Mouse (Mus musculus) right cerebral cortex, postnatal 36 days (tissue): Measurements from ENCODE around the gene Ddx52.

ENCODE experiments used
- DNase-seq, 2 experiments: peaks; one replicate each; pipeline ENCODE4 v3.0.0; 2022; ENCODE audit warnings: low spot score in 2 of 2, mixed read lengths in 1 of 2

Gene Ddx52

DNA sequence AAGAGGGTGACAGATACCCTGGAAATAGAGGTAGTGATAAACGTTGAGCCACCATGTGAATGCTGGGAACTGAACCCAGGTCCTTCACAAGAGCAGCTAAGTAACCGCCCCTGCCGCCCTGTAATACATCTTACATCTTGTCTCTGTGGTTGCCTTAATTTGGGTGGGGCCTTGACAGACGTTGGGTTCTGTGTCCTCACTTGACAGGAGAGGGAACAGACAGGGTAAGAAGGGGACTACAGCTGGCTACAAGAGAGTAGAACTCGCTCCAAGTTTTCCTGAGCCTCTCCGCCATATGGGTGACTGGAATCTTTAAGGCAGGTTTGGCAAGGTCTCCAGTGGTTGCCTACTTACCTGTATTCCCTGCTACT lies 26.3 kb downstream of the Ddx52 start:
- no peak for DNase-seq

- no peak for DNase-seq
Observed at GRCm38 (mm10) chr11:83969040-83969439, 27.2 kb downstream of the Ddx52 start.

- DNase-seq, result no peak
Observed at GRCm38 (mm10) chr11:83974561-83975346, 32.9 kb downstream of the Ddx52 start.

GRCm38 (mm10) chr11:83975488-83975887 lies 33.6 kb downstream of the Ddx52 start:
- no peak for DNase-seq

DNA sequence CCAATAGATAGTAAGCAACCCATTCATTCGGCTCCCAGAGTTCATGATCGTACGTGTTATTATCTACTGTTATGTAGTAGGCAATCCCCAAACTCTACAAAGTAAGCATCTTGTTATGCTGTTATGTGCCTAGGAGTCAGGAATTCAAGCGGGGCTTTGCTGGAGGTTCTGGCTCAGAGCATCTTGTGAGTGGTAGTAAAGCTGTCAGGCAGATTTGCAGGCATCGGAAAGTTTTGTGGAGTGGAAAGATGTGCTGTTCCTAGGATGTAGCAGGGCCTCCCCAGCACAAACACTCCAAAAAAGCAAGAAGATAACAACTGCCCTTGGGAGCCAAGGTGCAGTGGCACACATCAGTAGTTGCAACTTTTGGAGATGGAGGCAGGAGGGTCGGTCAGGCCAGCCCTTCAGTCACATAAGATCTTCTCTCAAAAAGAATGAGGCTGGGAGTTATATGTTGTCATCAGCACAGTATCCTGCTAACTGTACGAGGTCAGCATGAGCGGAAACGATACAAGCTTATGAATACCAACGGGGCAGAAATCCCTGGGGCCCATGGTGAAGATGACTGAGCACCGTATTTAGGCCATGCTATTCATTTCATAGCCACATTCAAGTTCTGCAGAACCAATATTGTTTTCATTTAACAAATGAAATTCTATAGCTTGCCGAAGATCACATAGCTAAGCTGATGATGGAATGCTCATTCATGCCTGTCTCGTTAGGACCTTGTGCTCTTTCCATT lies 34.5 kb downstream of the Ddx52 start:
- no peak for DNase-seq

- DNase-seq, result no peak
Observed at GRCm38 (mm10) chr11:83977810-83978209, 35.9 kb downstream of the Ddx52 start.

DNA sequence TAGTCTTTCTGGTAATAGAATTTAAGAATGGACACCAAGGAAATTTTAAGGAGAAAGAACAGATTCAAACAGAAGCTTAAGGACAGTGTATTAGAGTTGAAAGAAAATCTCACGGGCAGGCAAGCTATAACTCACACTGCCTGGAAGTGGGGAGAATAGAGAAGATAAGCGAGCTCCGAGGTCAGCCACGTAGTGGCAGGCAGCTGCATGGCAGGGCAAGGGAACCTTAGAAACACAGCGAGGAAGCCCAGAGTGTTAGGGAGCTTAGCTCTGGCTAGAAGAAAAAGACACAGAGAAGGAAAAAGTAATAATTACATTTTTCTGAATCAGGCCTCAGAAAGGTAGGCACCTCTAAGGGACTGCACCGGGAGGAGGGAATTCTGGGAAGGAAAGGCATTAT lies 38.1 kb downstream of the Ddx52 start:
- DNase-seq, result no peak

- no peak for DNase-seq
Observed at GRCm38 (mm10) chr11:83981338-83981737, 39.5 kb downstream of the Ddx52 start.

GRCm38 (mm10) chr11:83991701-83992100 lies 49.8 kb downstream of the Ddx52 start:
- no peak for DNase-seq

- no peak for DNase-seq
Observed at GRCm38 (mm10) chr11:83993428-83993827, 51.6 kb downstream of the Ddx52 start.

GRCm38 (mm10) chr11:83994481-83994880 lies 52.6 kb downstream of the Ddx52 start:
- DNase-seq, result no peak

DNA sequence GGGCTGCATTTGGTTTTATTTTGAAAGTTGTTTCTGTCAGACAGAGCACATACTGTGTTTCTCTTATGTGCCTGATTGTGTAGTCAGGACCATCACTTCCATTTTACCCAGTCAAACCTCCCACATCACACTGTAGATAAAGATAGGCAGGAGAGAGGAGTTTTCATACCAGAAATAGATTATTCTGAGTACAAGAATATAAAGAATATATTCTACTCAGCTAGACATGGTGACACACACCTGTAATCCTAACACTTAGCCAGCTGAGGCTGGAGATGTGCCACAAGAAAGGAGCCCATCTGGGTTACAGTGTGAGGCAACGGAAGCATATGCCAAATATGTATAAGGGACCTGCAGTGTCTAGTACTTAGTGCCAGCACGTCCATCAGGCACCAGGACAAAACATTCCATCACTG lies 53.7 kb downstream of the Ddx52 start:
- peak; percentile 33 to 56 for DNase-seq

DNA sequence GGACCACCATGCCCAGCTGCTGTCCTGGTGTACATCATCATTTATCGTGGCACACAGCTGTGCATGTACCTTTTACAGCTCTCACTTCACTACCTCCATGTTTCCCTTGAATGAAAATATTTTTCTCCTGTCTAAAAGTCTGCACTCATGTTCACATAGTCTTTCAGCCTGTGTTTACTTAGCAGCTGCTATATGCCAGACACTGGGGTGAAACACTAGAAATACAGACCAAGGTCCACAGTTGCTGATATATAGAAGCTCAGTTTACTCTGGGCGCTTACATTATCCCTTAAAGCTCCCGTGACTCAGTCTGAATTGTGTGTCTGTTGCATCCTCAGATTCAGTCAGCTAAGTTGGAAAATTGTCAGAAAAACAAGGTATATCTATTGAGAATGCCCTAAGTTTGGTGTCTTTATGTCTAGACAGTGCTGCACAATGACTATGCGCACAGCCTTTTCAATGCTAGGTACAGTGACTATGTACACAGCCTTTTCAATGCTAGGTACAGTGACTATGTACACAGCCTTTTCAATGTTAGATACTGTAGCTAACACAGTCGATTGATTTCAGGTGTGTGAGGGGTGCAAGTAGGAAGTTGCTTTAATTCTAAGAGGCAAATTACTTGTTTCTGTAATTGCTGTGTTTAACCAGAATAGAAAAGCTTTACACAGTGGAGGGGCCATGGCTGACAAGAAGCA lies 55.5 kb downstream of the Ddx52 start:
- no peak for DNase-seq

DNA sequence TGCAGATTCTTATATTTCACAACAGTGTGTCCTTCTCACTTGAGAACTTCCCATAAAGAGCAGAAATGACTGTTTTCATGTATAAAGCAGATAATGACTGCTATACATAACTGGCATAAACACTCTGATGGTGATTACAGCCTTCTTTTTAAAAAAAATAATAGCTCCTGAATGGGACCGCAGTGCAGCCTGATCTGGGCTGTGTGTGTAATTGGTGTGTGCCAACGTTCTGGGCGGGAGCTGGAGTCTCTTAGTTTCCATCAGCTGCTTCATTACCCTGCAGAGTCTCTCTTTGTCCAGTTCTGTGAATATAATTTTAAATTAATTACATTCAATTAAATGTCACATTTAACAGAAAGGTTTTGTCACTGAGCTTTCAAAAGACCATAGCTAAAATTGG lies 57.1 kb downstream of the Ddx52 start:
- DNase-seq, result no peak

- no peak for DNase-seq
Observed at GRCm38 (mm10) chr11:83999411-83999915, 57.6 kb downstream of the Ddx52 start.

DNA sequence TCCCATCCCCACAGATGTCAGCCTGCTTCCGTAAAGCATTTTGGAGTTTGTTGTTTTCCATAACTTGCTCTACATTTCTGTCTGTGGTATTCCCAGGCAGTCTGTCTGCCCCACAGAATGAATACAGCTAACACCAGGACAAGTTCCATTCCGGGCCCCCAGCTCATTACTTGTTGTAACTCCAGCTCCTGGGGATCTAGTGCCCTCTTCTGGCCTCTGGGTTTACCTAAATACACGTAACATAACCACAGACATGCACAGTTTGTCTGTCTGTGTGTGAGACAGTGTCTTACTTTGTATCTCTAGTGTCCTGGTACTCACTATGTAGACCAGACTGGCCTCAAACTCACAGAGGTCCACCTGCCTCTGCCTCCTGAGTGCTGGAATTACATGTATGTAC lies 59.4 kb downstream of the Ddx52 start:
- no peak for DNase-seq

DNA sequence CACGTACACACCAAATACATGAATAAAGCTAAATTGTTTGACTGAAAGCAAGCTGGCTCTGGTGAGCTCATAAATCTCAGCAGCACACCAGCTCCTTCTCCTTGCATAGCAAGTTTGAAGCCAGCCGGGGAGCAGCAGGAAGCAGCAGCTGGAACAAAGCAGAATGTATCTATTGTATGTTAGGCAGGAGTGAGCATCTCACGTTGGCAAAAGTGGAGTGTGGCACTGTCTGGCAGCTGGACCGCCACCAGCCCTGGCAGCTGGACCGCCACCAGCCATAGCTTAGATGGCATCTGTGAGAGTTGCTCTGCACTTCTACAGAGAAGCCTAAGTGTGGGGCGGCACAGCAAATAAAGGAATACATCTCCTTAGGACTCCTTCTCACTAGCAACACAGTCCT lies 62.1 kb downstream of the Ddx52 start:
- no peak for DNase-seq

GRCm38 (mm10) chr11:84009001-84009400 lies 67.1 kb downstream of the Ddx52 start:
- no peak for DNase-seq

GRCm38 (mm10) chr11:84010411-84010810 lies 68.5 kb downstream of the Ddx52 start:
- no peak for DNase-seq

GRCm38 (mm10) chr11:84011050-84011449 lies 69.2 kb downstream of the Ddx52 start:
- no peak for DNase-seq

GRCm38 (mm10) chr11:84011576-84011975 lies 69.7 kb downstream of the Ddx52 start:
- DNase-seq, result no peak
